In genomic region chr7:133441169-133441568, GRCm38 (mm10) we compare ENCODE assay signal across 14 mouse cellular contexts.
A peak's percentile ranks its signal among the peaks of the same experiment; 100 is the strongest.
DNase-seq lines count a peak whose midpoint lies in the region; ATAC-seq lines count a peak whose summit lies in the region.
"Had no signal": no experiment of that assay in that cellular context is flagged by ENCODE, and none has a peak within 500 bp of the region (broad histone marks: within the 10 kb centered on the region; RNA-seq: fewer than 3 reads in every experiment).

No protein-coding gene starts in this region.

- ATAC-seq in neural tube, embryonic 13.5 days (ENCODE audit: low read depth): no peak
- ATAC-seq in forebrain, embryonic 13.5 days: peak; percentile 50; the same call in 1 of the 2 replicates
- no peak for ATAC-seq in limb, embryonic 12.5 days (ENCODE audit: insufficient number of reproducible peaks, insufficient read depth, low FRiP score, low TSS enrichment, low read depth)
- ATAC-seq: CD4-positive, CD25-positive, alpha-beta regulatory T cell, adult 4 months; inflammation-experienced regulatory T-cells, adult 6 months had no signal

- no peaks in the 10 kb centered on the region for H3K27me3 ChIP-seq in neural tube, embryonic 13.5 days
- no peaks in the 10 kb centered on the region; the same call in 1 of the 2 replicates for H3K27me3 ChIP-seq in forebrain, embryonic 13.5 days
- H3K27me3 ChIP-seq in limb, embryonic 12.5 days: no peaks in the 10 kb centered on the region
- H3K27me3 ChIP-seq: stomach, embryonic 15.5 days had no signal

- H3K36me3 ChIP-seq in neural tube, embryonic 13.5 days: no peaks in the 10 kb centered on the region
- no peaks in the 10 kb centered on the region for H3K36me3 ChIP-seq in forebrain, embryonic 13.5 days (ENCODE audit: poor library complexity, severe bottlenecking)
- no peaks in the 10 kb centered on the region for H3K36me3 ChIP-seq in limb, embryonic 12.5 days
- H3K36me3 ChIP-seq: stomach, embryonic 15.5 days had no signal

- H3K9me3 ChIP-seq in neural tube, embryonic 13.5 days: no peaks in the 10 kb centered on the region
- no peaks in the 10 kb centered on the region for H3K9me3 ChIP-seq in forebrain, embryonic 13.5 days (replicated peaks)
- H3K9me3 ChIP-seq in limb, embryonic 12.5 days: no peaks in the 10 kb centered on the region
- H3K9me3 ChIP-seq: stomach, embryonic 15.5 days had no signal

- DNase-seq in neural tube, embryonic 10.5 days (ENCODE audit: extremely low spot score, low spot score): no peak
- no peak for DNase-seq in cerebellum, adult 11-12 months
- no peak for DNase-seq in gastrocnemius, postnatal 36 days
- no peak for DNase-seq in heart, postnatal 36 days
- DNase-seq in heart, postnatal 4 days: no peak
- DNase-seq: cerebellum, adult 9-10 months; right cerebral cortex, postnatal 14 days had no signal

- intact Hi-C loops in gastrocnemius, postnatal 36 days (cut with DNase I): no loop called here
- intact Hi-C loops in heart, postnatal 36 days (cut with DNase I): no loop called here

- H3K27ac ChIP-seq in neural tube, embryonic 13.5 days (replicated peaks): no peak overlapping the region
- H3K27ac ChIP-seq in forebrain, embryonic 13.5 days: peak overlapping the region; percentile 87
- peak overlapping the region; percentile 20; the same call in 1 of the 2 replicates for H3K27ac ChIP-seq in limb, embryonic 12.5 days
- H3K27ac ChIP-seq: stomach, embryonic 15.5 days had no signal

- H3K4me2 ChIP-seq in neural tube, embryonic 13.5 days: peak overlapping the region; percentile 26; the same call in 1 of the 2 replicates
- H3K4me2 ChIP-seq in forebrain, embryonic 13.5 days: peak overlapping the region; percentile 52
- peak overlapping the region; percentile 6; the same call in 1 of the 2 replicates for H3K4me2 ChIP-seq in limb, embryonic 12.5 days
- H3K4me2 ChIP-seq: stomach, embryonic 15.5 days had no signal

- H3K9ac ChIP-seq in neural tube, embryonic 13.5 days: peak overlapping the region; percentile 2; the same call in 1 of the 2 replicates
- peak overlapping the region; percentile 50 for H3K9ac ChIP-seq in forebrain, embryonic 13.5 days
- no peak overlapping the region for H3K9ac ChIP-seq in limb, embryonic 12.5 days (replicated peaks)
- H3K9ac ChIP-seq: lung, embryonic 14.5 days; stomach, embryonic 15.5 days had no signal

- 44% methylated on average over 6 of the region's 6 CpGs for WGBS in neural tube, embryonic 13.5 days
- WGBS in forebrain, embryonic 13.5 days: 10% methylated on average over 6 of the region's 6 CpGs
- WGBS in limb, embryonic 12.5 days: 51% methylated on average over 6 of the region's 6 CpGs

- H3K4me1 ChIP-seq in neural tube, embryonic 13.5 days (replicated peaks): peaks cover 18% of the 10 kb centered on the region
- peaks cover 53% of the 10 kb centered on the region for H3K4me1 ChIP-seq in forebrain, embryonic 13.5 days
- peaks cover 29% of the 10 kb centered on the region for H3K4me1 ChIP-seq in limb, embryonic 12.5 days (replicated peaks)
- H3K4me1 ChIP-seq: stomach, embryonic 15.5 days had no signal

- no peak overlapping the region for H3K4me3 ChIP-seq in neural tube, embryonic 13.5 days
- H3K4me3 ChIP-seq in forebrain, embryonic 13.5 days: peak overlapping the region; percentile 12
- no peak overlapping the region for H3K4me3 ChIP-seq in limb, embryonic 12.5 days (replicated peaks)
- H3K4me3 ChIP-seq: stomach, embryonic 15.5 days had no signal
